Mouse (Mus musculus): Measurements from ENCODE around the gene Wdr1. TPM values are rescaled to one million over a fixed set of nuclear protein-coding genes. Genes with fewer than 3 reads are reported as not detected.

Wdr1 gene
- total and polyA plus RNA-seq, 3 experiments, result 107 to 153 (median 121) TPM

DNA sequence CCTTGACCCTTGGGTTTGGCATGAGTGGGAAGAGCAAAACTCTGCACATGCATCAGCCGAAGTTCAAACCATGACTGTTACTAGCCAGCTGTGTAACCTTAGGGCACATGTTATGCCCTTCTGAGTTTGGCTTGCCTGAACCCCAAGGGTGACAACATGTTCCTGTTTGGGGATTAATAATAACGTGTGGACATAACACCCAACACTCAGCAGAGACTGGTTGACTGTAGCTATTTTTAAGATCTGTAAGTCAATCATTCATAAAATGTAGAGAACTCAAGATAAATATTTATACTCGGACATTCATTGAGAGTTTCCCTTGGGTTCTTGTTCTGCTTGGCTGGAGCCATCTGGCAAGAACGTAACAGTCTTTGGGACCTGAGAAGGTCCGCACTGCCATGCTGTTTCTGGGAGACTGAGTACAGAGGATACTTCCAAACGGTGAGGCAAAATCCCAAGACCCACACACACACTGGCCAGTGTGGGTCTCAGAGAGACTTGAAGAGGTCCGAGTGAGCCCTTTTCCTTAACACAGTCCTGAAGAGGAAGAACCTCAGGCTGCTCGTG is 66.4 kb downstream of the Wdr1 start:
- ATAC-seq (ENCODE audit: extremely low read depth, insufficient number of reproducible peaks, low FRiP score, poor library complexity, severe bottlenecking) (no peak), DNase-seq (ENCODE audit: low spot score) (no peak)
- Histone ChIP-seq H3K27me3 (ENCODE audit: insufficient read depth, low read length) (peaks cover 12% of the 10 kb centered on the region), H3K4me3 (ENCODE audit: low read depth, low read length) (no peak overlapping the region), H3K36me3 (replicated peaks) (no peaks in the 10 kb centered on the region), H3K9me3 (replicated peaks) (peaks cover 4% of the 10 kb centered on the region; the same call in 1 of the 2 replicates), H3K4me1 (ENCODE audit: insufficient read depth, low read depth, low read length) (peaks cover 30% of the 10 kb centered on the region)
- TF ChIP-seq GATA2 (IDR thresholded peaks at IDR 0.05; ENCODE audit: borderline replicate concordance, low read depth, low read length) (no peak), GATA1 (IDR thresholded peaks at IDR 0.05; ENCODE audit: borderline replicate concordance, low read length) (no peak), TAL1 (conservative IDR thresholded peaks at IDR 0.05; ENCODE audit: low read depth, low read length) (no peak), CTCF (IDR thresholded peaks at IDR 0.05; ENCODE audit: low read depth, low read length) (no peak), POLR2AphosphoS5 (IDR thresholded peaks at IDR 0.05; ENCODE audit: insufficient replicate concordance, low read depth, low read length) (no peak)

DNA sequence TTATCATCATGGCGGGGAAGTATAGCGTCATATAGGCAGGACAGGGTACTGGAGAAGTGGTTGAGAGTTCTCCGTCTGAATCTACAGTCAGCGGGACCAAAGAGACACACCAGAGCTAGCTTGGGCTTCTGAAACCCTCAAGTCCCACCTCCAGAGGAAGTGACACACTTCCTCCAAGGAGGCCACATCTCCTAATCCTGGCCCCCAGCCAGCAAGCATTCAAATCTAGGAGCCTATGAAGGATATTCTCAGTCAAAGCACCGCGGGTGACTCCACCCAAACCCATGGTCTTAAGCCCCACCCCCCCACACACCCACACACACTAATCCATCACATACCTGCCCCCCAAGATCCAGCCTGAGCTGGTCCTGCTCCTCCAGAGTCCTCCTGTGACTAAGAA is 69.1 kb downstream of the Wdr1 start:
- H3K27me3 ChIP-seq (ENCODE audit: insufficient read depth, low read length), result peaks cover 31% of the 10 kb centered on the region
- ATAC-seq (ENCODE audit: extremely low read depth, insufficient number of reproducible peaks, low FRiP score, poor library complexity, severe bottlenecking) (no peak), DNase-seq (ENCODE audit: low spot score) (no peak)

DNA sequence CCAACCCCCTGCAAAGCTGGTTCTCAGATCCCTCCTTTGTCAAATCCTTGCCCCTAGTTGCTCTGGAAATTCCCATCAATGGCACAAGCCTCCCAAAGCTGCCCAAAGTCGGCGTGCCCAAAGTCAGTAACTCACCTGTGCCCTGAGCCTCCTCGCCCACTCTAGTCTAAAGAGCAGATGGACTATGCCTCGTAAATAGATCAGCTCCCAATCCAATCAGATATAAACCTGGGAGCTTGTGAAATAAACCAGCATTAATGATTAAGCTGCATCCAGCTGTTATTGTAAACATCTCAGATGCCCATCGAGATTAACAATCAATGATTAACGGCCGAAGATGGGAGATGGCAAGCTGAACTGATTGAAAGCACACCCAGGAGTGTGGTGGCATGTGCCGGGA is 71.3 kb downstream of the Wdr1 start:
- H3K4me3 ChIP-seq (ENCODE audit: low read depth, low read length), result no peak overlapping the region
- DNase-seq (ENCODE audit: low spot score), result no peak

More for the DNA sequence above, 69.1 kb downstream of the Wdr1 start:
- Histone ChIP-seq H3K4me1 (ENCODE audit: insufficient read depth, low read depth, low read length) (peaks cover 18% of the 10 kb centered on the region), H3K4me3 (ENCODE audit: low read depth, low read length) (no peak overlapping the region), H3K36me3 (replicated peaks) (no peaks in the 10 kb centered on the region), H3K9me3 (replicated peaks) (peaks cover 4% of the 10 kb centered on the region; the same call in 1 of the 2 replicates)
- no peak for TF ChIP-seq POLR2AphosphoS5 (IDR thresholded peaks at IDR 0.05; ENCODE audit: insufficient replicate concordance, low read depth, low read length)

DNA sequence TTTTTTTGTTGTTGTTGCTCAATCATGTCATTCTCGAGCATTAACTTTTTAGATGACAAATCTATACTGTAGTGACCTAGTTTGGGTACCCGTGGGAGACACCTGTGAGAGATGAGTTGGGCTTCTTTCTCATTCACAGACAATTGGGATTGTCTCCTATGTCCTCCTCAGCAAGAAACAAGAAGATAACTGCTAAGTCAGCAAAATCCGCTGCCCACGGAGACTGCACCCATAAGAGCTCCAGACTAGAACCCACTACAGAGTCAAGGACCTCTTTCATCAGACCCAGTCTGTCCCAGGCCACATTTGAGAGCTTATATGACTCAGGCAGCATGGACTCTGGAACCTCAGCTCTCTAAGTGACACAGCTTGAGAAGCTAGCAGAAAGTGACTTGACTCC is 73.3 kb downstream of the Wdr1 start:
- Histone ChIP-seq H3K36me3 (replicated peaks) (no peaks in the 10 kb centered on the region), H3K9me3 (replicated peaks) (no peaks in the 10 kb centered on the region), H3K27me3 (ENCODE audit: insufficient read depth, low read length) (peaks cover 47% of the 10 kb centered on the region), H3K4me3 (ENCODE audit: low read depth, low read length) (no peak overlapping the region), H3K4me1 (ENCODE audit: insufficient read depth, low read depth, low read length) (peaks cover 28% of the 10 kb centered on the region)
- ATAC-seq (ENCODE audit: extremely low read depth, insufficient number of reproducible peaks, low FRiP score, poor library complexity, severe bottlenecking) (no peak), DNase-seq (ENCODE audit: low spot score) (no peak)
- TF ChIP-seq CTCF (IDR thresholded peaks at IDR 0.05; ENCODE audit: low read depth, low read length) (no peak), GATA1 (IDR thresholded peaks at IDR 0.05; ENCODE audit: borderline replicate concordance, low read length) (no peak), POLR2AphosphoS5 (IDR thresholded peaks at IDR 0.05; ENCODE audit: insufficient replicate concordance, low read depth, low read length) (no peak), GATA2 (IDR thresholded peaks at IDR 0.05; ENCODE audit: borderline replicate concordance, low read depth, low read length) (no peak), TAL1 (conservative IDR thresholded peaks at IDR 0.05; ENCODE audit: low read depth, low read length) (no peak)

More for the DNA sequence above, 71.3 kb downstream of the Wdr1 start:
- ATAC-seq (ENCODE audit: extremely low read depth, insufficient number of reproducible peaks, low FRiP score, poor library complexity, severe bottlenecking), result no peak
- TF ChIP-seq CTCF (IDR thresholded peaks at IDR 0.05; ENCODE audit: low read depth, low read length) (no peak), TAL1 (conservative IDR thresholded peaks at IDR 0.05; ENCODE audit: low read depth, low read length) (no peak), GATA2 (IDR thresholded peaks at IDR 0.05; ENCODE audit: borderline replicate concordance, low read depth, low read length) (no peak), GATA1 (IDR thresholded peaks at IDR 0.05; ENCODE audit: borderline replicate concordance, low read length) (no peak), POLR2AphosphoS5 (IDR thresholded peaks at IDR 0.05; ENCODE audit: insufficient replicate concordance, low read depth, low read length) (no peak)
- no peaks in the 10 kb centered on the region for H3K36me3 ChIP-seq (replicated peaks)
- H3K27me3 ChIP-seq (ENCODE audit: insufficient read depth, low read length), result peaks cover 41% of the 10 kb centered on the region
- H3K9me3 ChIP-seq (replicated peaks), result peaks cover 4% of the 10 kb centered on the region; the same call in 1 of the 2 replicates
- peaks cover 21% of the 10 kb centered on the region for H3K4me1 ChIP-seq (ENCODE audit: insufficient read depth, low read depth, low read length)

DNA sequence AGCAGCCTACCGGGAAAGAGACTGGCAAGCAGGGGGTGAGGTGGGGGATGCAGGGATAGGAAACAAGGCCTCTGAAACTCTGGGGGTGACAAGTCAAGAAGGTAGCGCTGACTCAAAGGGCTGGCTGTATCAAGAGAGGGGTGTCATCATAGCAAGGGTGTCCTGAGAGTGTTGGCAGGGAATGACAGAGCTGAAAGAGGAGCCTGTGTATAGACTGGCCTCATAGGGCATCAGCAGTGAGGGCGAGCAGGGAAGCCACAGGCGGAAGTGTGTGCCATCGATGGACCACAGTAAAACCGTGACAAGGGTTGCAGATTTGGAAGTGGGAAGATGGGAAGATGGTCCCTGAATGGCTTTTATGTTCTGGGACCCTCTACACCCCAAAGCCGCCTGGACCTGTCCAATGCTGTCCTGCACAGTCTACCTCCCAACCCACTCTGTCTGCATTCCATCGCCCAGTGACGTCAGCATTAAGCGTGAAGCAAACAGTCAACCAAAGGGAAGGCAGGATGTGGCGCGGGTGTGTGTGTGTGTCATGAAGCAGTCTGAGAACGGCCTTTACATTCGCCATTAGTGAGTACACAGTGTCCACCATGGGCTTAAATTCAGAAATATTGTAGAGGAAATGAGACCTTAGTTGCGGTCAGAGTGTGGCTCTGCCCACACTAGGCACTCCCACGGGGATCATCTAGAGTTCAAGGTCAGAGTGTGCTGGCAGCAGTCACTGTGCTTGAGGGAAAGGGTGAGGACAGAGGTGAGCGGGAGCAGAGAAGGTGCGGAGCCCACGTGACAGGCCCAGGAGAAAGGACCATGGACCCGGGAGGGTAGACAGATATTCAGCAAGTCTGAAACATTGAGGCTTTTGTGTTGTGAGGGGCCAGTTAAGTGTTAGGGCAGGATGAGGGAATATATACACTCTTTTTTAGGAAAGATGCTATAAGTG is 74.1 kb downstream of the Wdr1 start:
- Histone ChIP-seq H3K36me3 (replicated peaks) (no peaks in the 10 kb centered on the region), H3K4me3 (ENCODE audit: low read depth, low read length) (no peak overlapping the region), H3K4me1 (ENCODE audit: insufficient read depth, low read depth, low read length) (peaks cover 35% of the 10 kb centered on the region), H3K9me3 (replicated peaks) (no peaks in the 10 kb centered on the region), H3K27me3 (ENCODE audit: insufficient read depth, low read length) (peaks cover 47% of the 10 kb centered on the region)
- no peak for DNase-seq (ENCODE audit: low spot score)
- no peak for ATAC-seq (ENCODE audit: extremely low read depth, insufficient number of reproducible peaks, low FRiP score, poor library complexity, severe bottlenecking)
- TF ChIP-seq GATA2 (IDR thresholded peaks at IDR 0.05; ENCODE audit: borderline replicate concordance, low read depth, low read length), result no peak
- TF ChIP-seq TAL1 (conservative IDR thresholded peaks at IDR 0.05; ENCODE audit: low read depth, low read length), result no peak
- no peak for TF ChIP-seq CTCF (IDR thresholded peaks at IDR 0.05; ENCODE audit: low read depth, low read length)
- no peak for TF ChIP-seq GATA1 (IDR thresholded peaks at IDR 0.05; ENCODE audit: borderline replicate concordance, low read length)
- TF ChIP-seq POLR2AphosphoS5 (IDR thresholded peaks at IDR 0.05; ENCODE audit: insufficient replicate concordance, low read depth, low read length), result no peak

DNA sequence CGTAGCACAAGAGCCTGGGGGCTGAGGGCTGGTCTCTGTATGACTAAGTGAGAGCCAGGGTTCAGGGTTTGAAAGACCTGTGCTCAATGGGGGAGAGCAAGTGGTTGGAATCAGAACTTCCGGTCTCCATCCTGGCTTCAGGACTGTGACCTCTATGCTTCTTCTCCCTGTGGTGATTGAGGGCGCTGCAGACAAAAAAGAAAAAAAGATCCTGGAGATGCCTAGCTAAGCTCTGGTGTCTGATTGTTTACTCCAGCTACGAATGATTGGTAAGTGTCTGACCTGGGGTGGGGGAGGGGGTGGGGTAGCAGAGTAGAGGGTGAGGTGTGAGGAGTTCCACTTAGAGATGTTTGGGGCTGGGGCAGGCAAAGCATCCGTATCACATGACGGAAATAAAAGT is 75.0 kb downstream of the Wdr1 start:
- Histone ChIP-seq H3K4me1 (ENCODE audit: insufficient read depth, low read depth, low read length) (peaks cover 44% of the 10 kb centered on the region), H3K27me3 (ENCODE audit: insufficient read depth, low read length) (peaks cover 44% of the 10 kb centered on the region), H3K9me3 (replicated peaks) (no peaks in the 10 kb centered on the region), H3K36me3 (replicated peaks) (no peaks in the 10 kb centered on the region), H3K4me3 (ENCODE audit: low read depth, low read length) (no peak overlapping the region)
- no peak for ATAC-seq (ENCODE audit: extremely low read depth, insufficient number of reproducible peaks, low FRiP score, poor library complexity, severe bottlenecking)
- DNase-seq (ENCODE audit: low spot score), result no peak
- TF ChIP-seq POLR2AphosphoS5 (IDR thresholded peaks at IDR 0.05; ENCODE audit: insufficient replicate concordance, low read depth, low read length) (no peak), CTCF (IDR thresholded peaks at IDR 0.05; ENCODE audit: low read depth, low read length) (no peak), GATA1 (IDR thresholded peaks at IDR 0.05; ENCODE audit: borderline replicate concordance, low read length) (no peak), TAL1 (conservative IDR thresholded peaks at IDR 0.05; ENCODE audit: low read depth, low read length) (no peak), GATA2 (IDR thresholded peaks at IDR 0.05; ENCODE audit: borderline replicate concordance, low read depth, low read length) (no peak)
